Mouse (Mus musculus) cerebellum, adult 2 months (tissue): ENCODE data around the gene Gm9936.

Experiments used
- CTCF ChIP-seq: fragments of 200-500 bp; IDR thresholded peaks from 2 replicates; pipeline ENCODE4 v1.5.1; 2011; ENCODE audit warnings: low read depth, mild to moderate bottlenecking, control low read depth, low read length, moderate library complexity, borderline replicate concordance; ENCODE audit not compliant: insufficient read depth
- POLR2A ChIP-seq: fragments of 200-500 bp; IDR thresholded peaks from 2 replicates; pipeline ENCODE4 v1.6.1; 2011; ENCODE audit warnings: low read length, control low read depth, borderline replicate concordance; ENCODE audit not compliant: insufficient read depth

DNA sequence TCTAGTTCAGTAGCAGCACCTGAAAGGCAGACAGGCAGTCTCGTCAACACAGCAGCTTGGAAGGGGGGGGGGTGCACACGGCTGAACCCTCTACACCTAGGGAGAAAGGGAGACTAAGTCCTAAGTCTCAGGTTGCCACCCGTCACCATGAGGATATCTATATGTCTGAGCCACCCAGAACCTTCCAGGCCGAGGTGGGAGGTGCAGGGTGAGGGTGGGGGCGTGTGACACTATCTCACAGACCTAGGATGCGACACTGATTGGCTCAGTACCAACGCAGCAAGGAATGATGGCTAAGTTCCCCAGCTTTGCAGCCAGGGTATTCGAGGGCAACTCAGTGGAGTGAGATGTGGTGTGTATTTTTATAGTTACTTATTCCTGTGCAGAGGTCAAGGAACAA is 50.1 kb downstream of the Gm9936 start:
- TF ChIP-seq CTCF, result no peak
- TF ChIP-seq POLR2A, result no peak
